Mouse (Mus musculus) stomach, postnatal 0 days (tissue): ENCODE measurements at regions not wholly inside any gene's neighbourhood (a gene's known extent, or its start where the extent isn't known, plus 50 kb on each side); places are given as distances from the start of the nearest gene placed in this dataset.

Experiments
- ATAC-seq: fragments of 200-750 bp; cut with Nextera tagmentation; 2 replicates; pipeline ENCODE4 v1.8.0; 2017; ENCODE audit not compliant: low FRiP score, low TSS enrichment
- DNase-seq: peaks from one replicate; pipeline ENCODE4 v3.0.0-alpha.2; 2016; ENCODE audit warnings: low spot score
- H3K27ac ChIP-seq: fragments of 300-500 bp; sonication (generic); replicated peaks from 2 replicates; pipeline ENCODE4 v1.5.1; 2014; ENCODE audit warnings: mild to moderate bottlenecking, control low read depth
- H3K27me3 ChIP-seq: fragments of 300-500 bp; sonication (generic); 2 replicates; pipeline ENCODE4 v1.6.1; 2014; ENCODE audit warnings: low read length; ENCODE audit not compliant: control insufficient read depth, insufficient read depth
- H3K36me3 ChIP-seq: fragments of 300-500 bp; sonication (generic); 2 replicates; pipeline ENCODE4 v1.6.1; 2014; ENCODE audit warnings: low read length, mixed read lengths; ENCODE audit not compliant: control insufficient read depth, insufficient read depth
- H3K4me1 ChIP-seq: fragments of 300-500 bp; sonication (generic); replicated peaks from 2 replicates; pipeline ENCODE4 v1.6.1; 2014; ENCODE audit warnings: antibody characterized with exemption; ENCODE audit not compliant: control insufficient read depth, insufficient read depth
- H3K4me2 ChIP-seq: fragments of 300-500 bp; sonication (generic); replicated peaks from 2 replicates; pipeline ENCODE4 v1.6.1; 2014; ENCODE audit warnings: low read depth, mild to moderate bottlenecking, control low read depth, moderate library complexity
- H3K4me3 ChIP-seq: fragments of 300-500 bp; sonication (generic); 2 replicates; pipeline ENCODE4 v1.5.1; 2014; ENCODE audit warnings: low read depth, low read length, control low read depth
- H3K9ac ChIP-seq: fragments of 300-500 bp; sonication (generic); 2 replicates; pipeline ENCODE4 v1.6.1; 2014; ENCODE audit warnings: mild to moderate bottlenecking, low read length, control low read depth, mixed read lengths
- H3K9me3 ChIP-seq: fragments of 300-500 bp; sonication (generic); 2 replicates; pipeline ENCODE4 v1.6.1; 2016; ENCODE audit warnings: low read length; ENCODE audit not compliant: control insufficient read depth
- CTCF ChIP-seq: IDR thresholded peaks from 2 replicates; pipeline ENCODE4 v1.5.1; 2016; ENCODE audit warnings: antibody characterized with exemption, low read depth, mild to moderate bottlenecking, moderate library complexity
- EP300 ChIP-seq: optimal IDR thresholded peaks from 2 replicates; pipeline ENCODE3; 2016; ENCODE audit warnings: antibody characterized with exemption
- WGBS: fragments of 180-500 bp; shearing (Covaris S2); extraction: QIAGEN DNeasy Blood & Tissue Kit; methylation state at CpG from one replicate; pipeline ENCODE4 v1.1.7; 2014; 5-methylcytosine and 5-hydroxymethylcytosine counted together

DNA sequence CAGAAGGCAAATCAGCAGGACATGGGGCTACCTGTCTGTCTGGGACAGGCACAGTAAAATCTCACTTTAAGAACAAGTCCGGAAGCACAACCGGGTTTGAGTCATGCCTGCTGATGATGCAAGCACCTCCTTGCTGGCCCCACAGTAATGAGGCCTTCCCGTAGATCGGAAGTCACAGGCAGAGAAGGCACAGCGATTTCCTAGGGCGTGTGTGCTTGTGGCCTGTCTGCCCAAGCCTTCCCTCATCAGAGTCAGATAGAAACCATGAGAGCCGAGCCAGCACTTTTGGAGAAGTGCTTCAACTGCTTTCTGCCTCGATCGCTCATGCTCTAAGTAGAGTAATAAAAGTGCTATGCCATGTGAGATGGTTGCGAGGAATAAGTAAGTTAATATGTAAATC lies 148.9 kb downstream of the Utp18 start:
- Histone ChIP-seq H3K9me3 (no peaks in the 10 kb centered on the region), H3K4me2 (no peak overlapping the region), H3K27ac (no peak overlapping the region), H3K4me1 (no peaks in the 10 kb centered on the region), H3K27me3 (no peaks in the 10 kb centered on the region), H3K4me3 (no peak overlapping the region), H3K9ac (no peak overlapping the region), H3K36me3 (no peaks in the 10 kb centered on the region)
- DNase-seq (no peak), ATAC-seq (no peak)
- WGBS: 86% methylated on average over 10 of the region's 10 CpGs
- TF ChIP-seq EP300 (no peak), CTCF (no peak)

- Histone ChIP-seq H3K4me1 (no peaks in the 10 kb centered on the region), H3K27me3 (no peaks in the 10 kb centered on the region), H3K27ac (no peak overlapping the region), H3K4me2 (no peak overlapping the region), H3K36me3 (no peaks in the 10 kb centered on the region), H3K9ac (no peak overlapping the region), H3K9me3 (no peaks in the 10 kb centered on the region), H3K4me3 (no peak overlapping the region)
- DNase-seq: no peak
- TF ChIP-seq EP300 (no peak), CTCF (no peak)
- no peak for ATAC-seq
- 52% methylated on average over 11 of the region's 11 CpGs for WGBS
These were observed 151.9 kb downstream of the Utp18 start for GRCm38 (mm10) chr11:93733568-93734185.

GRCm38 (mm10) chr11:93729119-93729518 lies 156.4 kb downstream of the Utp18 start:
- 81% methylated on average over 9 of the region's 9 CpGs for WGBS
- DNase-seq: no peak

DNA sequence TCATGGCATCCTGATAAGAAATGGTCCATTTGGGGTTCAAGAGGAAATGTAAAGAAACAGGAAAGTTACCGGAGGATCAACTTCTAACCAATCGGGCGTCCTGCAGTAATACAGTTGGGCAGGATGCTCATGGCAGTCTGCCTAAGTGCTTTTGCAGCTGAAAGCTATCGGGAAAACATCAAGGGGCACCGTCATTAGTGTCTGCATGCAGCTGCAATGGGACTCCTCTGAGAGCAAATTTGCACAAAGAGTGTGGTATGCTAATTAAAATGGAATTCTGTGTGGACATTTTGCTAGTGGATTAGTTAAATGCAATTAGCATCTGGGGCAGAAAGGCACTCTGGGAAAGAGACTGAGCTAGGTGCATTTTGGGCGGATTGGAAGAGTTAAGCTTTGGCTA lies 160.3 kb downstream of the Utp18 start:
- Histone ChIP-seq H3K27ac (no peak overlapping the region), H3K4me3 (no peak overlapping the region), H3K9me3 (no peaks in the 10 kb centered on the region), H3K4me1 (no peaks in the 10 kb centered on the region), H3K4me2 (no peak overlapping the region), H3K27me3 (no peaks in the 10 kb centered on the region), H3K9ac (no peak overlapping the region), H3K36me3 (no peaks in the 10 kb centered on the region)
- ATAC-seq (no peak), DNase-seq (no peak)
- TF ChIP-seq CTCF: no peak
- no peak for TF ChIP-seq EP300
- 66% methylated on average over 6 of the region's 6 CpGs for WGBS

More at GRCm38 (mm10) chr11:93729119-93729518, 156.4 kb downstream of the Utp18 start:
- no peak overlapping the region for H3K4me2 ChIP-seq
- ATAC-seq: no peak
- TF ChIP-seq CTCF: no peak
- no peak for TF ChIP-seq EP300
- H3K9me3 ChIP-seq: no peaks in the 10 kb centered on the region
- no peak overlapping the region for H3K4me3 ChIP-seq
- H3K27me3 ChIP-seq: no peaks in the 10 kb centered on the region
- H3K9ac ChIP-seq: no peak overlapping the region
- no peaks in the 10 kb centered on the region for H3K36me3 ChIP-seq
- no peak overlapping the region for H3K27ac ChIP-seq
- H3K4me1 ChIP-seq: no peaks in the 10 kb centered on the region

- H3K36me3 ChIP-seq: no peaks in the 10 kb centered on the region
- H3K4me3 ChIP-seq: no peak overlapping the region
- TF ChIP-seq EP300: no peak
- no peak for TF ChIP-seq CTCF
- no peak overlapping the region for H3K9ac ChIP-seq
- no peak overlapping the region for H3K4me2 ChIP-seq
- DNase-seq (no peak), ATAC-seq (no peak)
- 89% methylated on average over 2 of the region's 2 CpGs for WGBS
- no peaks in the 10 kb centered on the region for H3K27me3 ChIP-seq
- no peaks in the 10 kb centered on the region for H3K9me3 ChIP-seq
- no peak overlapping the region for H3K27ac ChIP-seq
- H3K4me1 ChIP-seq: no peaks in the 10 kb centered on the region
These were observed 166.4 kb downstream of the Utp18 start for GRCm38 (mm10) chr11:93719141-93719540.

DNA sequence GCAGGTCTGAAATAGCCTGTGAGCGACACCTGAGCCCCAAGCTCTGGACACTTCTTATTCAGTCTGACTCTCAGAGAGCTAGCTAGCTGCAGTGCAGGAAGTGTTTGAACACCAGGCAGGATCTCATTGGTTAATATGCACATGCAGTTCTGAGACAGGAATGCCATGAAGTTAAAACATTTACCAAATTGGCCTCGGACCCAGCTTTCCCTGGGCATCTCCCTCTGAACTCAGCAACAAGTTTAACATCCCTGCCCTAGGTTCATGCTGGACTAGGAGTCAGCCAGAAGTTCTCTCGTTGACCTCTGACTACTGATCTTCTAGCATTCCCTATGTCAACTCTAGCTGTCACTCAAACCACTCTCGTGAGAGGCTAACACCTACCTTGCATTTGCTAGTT lies 175.9 kb downstream of the Utp18 start:
- TF ChIP-seq CTCF (no peak), EP300 (no peak)
- 52% methylated on average over 4 of the region's 4 CpGs for WGBS
- no peaks in the 10 kb centered on the region for H3K4me1 ChIP-seq

More for the DNA sequence above, 175.9 kb downstream of the Utp18 start:
- ATAC-seq (no peak), DNase-seq (no peak)
- Histone ChIP-seq H3K9ac (no peak overlapping the region), H3K4me3 (no peak overlapping the region), H3K9me3 (no peaks in the 10 kb centered on the region), H3K4me2 (no peak overlapping the region), H3K36me3 (no peaks in the 10 kb centered on the region), H3K27me3 (no peaks in the 10 kb centered on the region), H3K27ac (no peak overlapping the region)
